Mouse (Mus musculus) hindbrain, embryonic 11.5 days (tissue): ENCODE results near the gene Prkar1b. TPM values are rescaled to one million over a fixed set of nuclear protein-coding genes. Genes with fewer than 3 reads are reported as not detected.
A peak's percentile ranks its signal among the peaks of the same experiment; 100 is the strongest.

ENCODE experiments used
- ATAC-seq: fragments of 200-750 bp; cut with Nextera tagmentation; 2 replicates; pipeline ENCODE4 v1.8.0; 2017; ENCODE audit warnings: mild to moderate bottlenecking, moderate TSS enrichment, moderate library complexity; ENCODE audit not compliant: low FRiP score
- DNase-seq: peaks from one replicate; pipeline ENCODE4 v3.0.0-alpha.2; 2015; ENCODE audit warnings: low spot score
- H3K27ac ChIP-seq: fragments of 300-500 bp; sonication (generic); 2 replicates; pipeline ENCODE4 v1.5.1; 2014; ENCODE audit warnings: mild to moderate bottlenecking, low read depth, low read length
- H3K27me3 ChIP-seq: fragments of 300-500 bp; sonication (generic); 2 replicates; pipeline ENCODE4 v1.6.1; 2014; ENCODE audit warnings: mild to moderate bottlenecking, low read length, moderate library complexity, mixed read lengths; ENCODE audit not compliant: control insufficient read depth, insufficient read depth
- H3K36me3 ChIP-seq: fragments of 300-500 bp; sonication (generic); 2 replicates; pipeline ENCODE4 v1.6.1; 2014; ENCODE audit warnings: mild to moderate bottlenecking, low read length, moderate library complexity, mixed read lengths; ENCODE audit not compliant: control insufficient read depth, insufficient read depth
- H3K4me1 ChIP-seq: fragments of 300-500 bp; sonication (generic); replicated peaks from 2 replicates; pipeline ENCODE4 v1.6.1; 2014; ENCODE audit warnings: low read length, mixed read lengths; ENCODE audit not compliant: control insufficient read depth, insufficient read depth
- H3K4me2 ChIP-seq: fragments of 300-500 bp; sonication (generic); replicated peaks from 2 replicates; pipeline ENCODE4 v1.6.1; 2014; ENCODE audit warnings: mild to moderate bottlenecking, low read depth, low read length
- H3K4me3 ChIP-seq: fragments of 300-500 bp; sonication (generic); 2 replicates; pipeline ENCODE4 v1.5.1; 2014; ENCODE audit warnings: low read depth, low read length
- H3K9ac ChIP-seq: fragments of 300-500 bp; sonication (generic); 2 replicates; pipeline ENCODE4 v1.6.1; 2014; ENCODE audit warnings: low read depth, low read length
- H3K9me3 ChIP-seq: fragments of 300-500 bp; sonication (generic); 2 replicates; pipeline ENCODE4 v1.6.1; 2016; ENCODE audit warnings: low read length; ENCODE audit not compliant: control insufficient read depth
- WGBS: fragments of 180-500 bp; shearing (Covaris S2); extraction: QIAGEN DNeasy Blood & Tissue Kit; methylation state at CpG from one replicate; pipeline ENCODE4 v1.1.7; 2014; 5-methylcytosine and 5-hydroxymethylcytosine counted together
- polyA plus RNA-seq: library from polyadenylated mRNA; unstranded; fragments of >200 nt; fragmentation: Nextera tagmentation; extraction: Ambion mirVana; gene quantifications from 2 replicates; pipeline ENCODE4 v1.2.1, GENCODE M21; 2014

Gene Prkar1b
- polyA plus RNA-seq, 1 experiment from 2014 or later, result 19.9 TPM

DNA sequence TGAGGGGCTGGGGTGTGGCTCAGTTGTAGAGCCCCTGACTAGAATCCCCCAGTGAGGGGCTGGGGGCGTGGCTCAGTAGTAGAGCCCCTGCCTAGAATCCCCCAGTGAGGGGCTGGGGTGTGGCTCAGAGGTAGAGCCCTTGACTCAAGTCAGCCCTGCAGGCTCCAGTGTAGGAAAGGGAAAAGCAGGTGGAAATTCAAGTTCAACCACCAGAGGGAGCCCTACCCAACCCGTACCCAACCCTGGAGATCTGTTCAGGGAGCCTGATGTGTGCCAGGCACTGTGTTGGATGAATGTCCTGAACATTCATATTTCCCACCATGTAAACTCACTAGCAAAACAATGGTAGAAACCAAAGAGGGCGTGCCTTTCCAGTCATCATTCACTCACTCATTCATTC is 74.7 kb downstream of the Prkar1b start:
- no peak overlapping the region for H3K4me2 ChIP-seq
- no peak overlapping the region for H3K27ac ChIP-seq
- H3K9ac ChIP-seq, result no peak overlapping the region
- H3K9me3 ChIP-seq, result no peaks in the 10 kb centered on the region
- H3K27me3 ChIP-seq, result no peaks in the 10 kb centered on the region
- H3K4me3 ChIP-seq, result no peak overlapping the region
- ATAC-seq (peak; percentile 30; the same call in 1 of the 2 replicates), DNase-seq (peak; percentile 71)
- H3K4me1 ChIP-seq, result no peaks in the 10 kb centered on the region
- H3K36me3 ChIP-seq, result no peaks in the 10 kb centered on the region
- WGBS, result 57% methylated on average over 3 of the region's 3 CpGs

GRCm38 (mm10) chr5:139073977-139074376 is 75.8 kb downstream of the Prkar1b start:
- no peak for ATAC-seq
- H3K9me3 ChIP-seq, result no peaks in the 10 kb centered on the region
- 93% methylated on average over 7 of the region's 7 CpGs for WGBS

DNA sequence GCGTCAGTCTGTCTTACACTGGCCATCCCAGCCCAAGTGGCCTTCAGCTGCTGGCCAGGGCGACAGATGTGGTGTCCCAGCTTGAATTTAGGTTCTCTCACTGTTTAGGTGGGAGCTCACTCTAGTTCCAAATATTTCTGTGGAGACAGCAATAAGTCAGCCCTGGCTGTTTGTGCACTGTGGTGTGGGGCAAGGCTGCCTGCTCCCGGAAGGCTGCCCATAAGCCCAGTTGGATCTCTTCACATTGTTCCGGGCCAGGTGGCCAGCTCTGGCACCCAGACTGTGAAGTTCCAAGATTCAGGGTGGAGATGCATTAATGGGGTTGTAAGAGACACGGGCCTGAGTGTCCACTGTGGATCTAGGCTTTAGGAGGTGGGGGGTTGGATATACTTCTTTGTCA is 76.9 kb downstream of the Prkar1b start:
- no peak overlapping the region for H3K27ac ChIP-seq
- no peak overlapping the region for H3K4me3 ChIP-seq
- no peak overlapping the region for H3K4me2 ChIP-seq
- H3K9ac ChIP-seq, result no peak overlapping the region
- no peaks in the 10 kb centered on the region for H3K27me3 ChIP-seq
- ATAC-seq (no peak), DNase-seq (no peak)
- no peaks in the 10 kb centered on the region for H3K4me1 ChIP-seq
- H3K36me3 ChIP-seq, result no peaks in the 10 kb centered on the region
- H3K9me3 ChIP-seq, result no peaks in the 10 kb centered on the region
- 95% methylated on average over 5 of the region's 5 CpGs for WGBS

More at GRCm38 (mm10) chr5:139073977-139074376, 75.8 kb downstream of the Prkar1b start:
- no peak overlapping the region for H3K27ac ChIP-seq
- no peak for DNase-seq
- no peak overlapping the region for H3K9ac ChIP-seq
- H3K4me3 ChIP-seq, result no peak overlapping the region
- H3K27me3 ChIP-seq, result no peaks in the 10 kb centered on the region
- no peaks in the 10 kb centered on the region for H3K4me1 ChIP-seq
- H3K4me2 ChIP-seq, result no peak overlapping the region
- no peaks in the 10 kb centered on the region for H3K36me3 ChIP-seq

GRCm38 (mm10) chr5:139066861-139067614 is 82.8 kb downstream of the Prkar1b start:
- no peaks in the 10 kb centered on the region for H3K36me3 ChIP-seq
- 46% methylated on average over 7 of the region's 7 CpGs for WGBS
- no peaks in the 10 kb centered on the region for H3K4me1 ChIP-seq
- no peak overlapping the region for H3K4me2 ChIP-seq
- H3K27ac ChIP-seq, result no peak overlapping the region
- ATAC-seq, result no peak
- H3K9me3 ChIP-seq, result no peaks in the 10 kb centered on the region
- H3K4me3 ChIP-seq, result no peak overlapping the region
- no peak overlapping the region for H3K9ac ChIP-seq
- DNase-seq, result no peak
- no peaks in the 10 kb centered on the region for H3K27me3 ChIP-seq

- Histone ChIP-seq H3K9me3 (no peaks in the 10 kb centered on the region), H3K9ac (no peak overlapping the region), H3K27ac (no peak overlapping the region), H3K27me3 (no peaks in the 10 kb centered on the region), H3K4me2 (no peak overlapping the region), H3K4me1 (no peaks in the 10 kb centered on the region), H3K36me3 (no peaks in the 10 kb centered on the region), H3K4me3 (no peak overlapping the region)
- DNase-seq, result no peak
- 74% methylated on average over 5 of the region's 5 CpGs for WGBS
- ATAC-seq, result no peak
Observed at GRCm38 (mm10) chr5:139064611-139065010, 85.2 kb downstream of the Prkar1b start.

DNA sequence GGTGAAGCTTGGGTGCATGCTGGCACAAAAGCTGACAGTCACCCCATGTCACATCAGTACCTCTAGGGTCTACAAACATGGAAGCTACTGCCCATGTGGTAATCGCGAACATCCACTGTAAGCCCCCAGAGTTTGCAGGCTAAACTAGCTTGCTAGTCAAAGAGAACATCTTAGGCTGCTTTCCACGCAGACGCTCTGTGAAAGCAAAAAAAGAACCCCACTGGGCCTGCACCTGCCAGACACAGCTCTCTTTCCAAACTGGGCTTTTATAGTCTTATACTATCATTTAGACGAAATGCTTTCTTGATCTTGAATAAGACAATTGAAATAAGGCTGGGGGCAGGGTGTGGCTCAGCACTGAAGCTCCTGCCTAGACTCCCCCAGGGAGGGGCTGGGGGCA is 88.1 kb downstream of the Prkar1b start:
- Histone ChIP-seq H3K9me3 (no peaks in the 10 kb centered on the region), H3K4me2 (no peak overlapping the region), H3K9ac (no peak overlapping the region), H3K36me3 (no peaks in the 10 kb centered on the region), H3K27me3 (no peaks in the 10 kb centered on the region), H3K27ac (no peak overlapping the region), H3K4me1 (no peaks in the 10 kb centered on the region), H3K4me3 (no peak overlapping the region)
- DNase-seq (no peak), ATAC-seq (no peak)
- WGBS, result 82% methylated on average over 5 of the region's 5 CpGs

DNA sequence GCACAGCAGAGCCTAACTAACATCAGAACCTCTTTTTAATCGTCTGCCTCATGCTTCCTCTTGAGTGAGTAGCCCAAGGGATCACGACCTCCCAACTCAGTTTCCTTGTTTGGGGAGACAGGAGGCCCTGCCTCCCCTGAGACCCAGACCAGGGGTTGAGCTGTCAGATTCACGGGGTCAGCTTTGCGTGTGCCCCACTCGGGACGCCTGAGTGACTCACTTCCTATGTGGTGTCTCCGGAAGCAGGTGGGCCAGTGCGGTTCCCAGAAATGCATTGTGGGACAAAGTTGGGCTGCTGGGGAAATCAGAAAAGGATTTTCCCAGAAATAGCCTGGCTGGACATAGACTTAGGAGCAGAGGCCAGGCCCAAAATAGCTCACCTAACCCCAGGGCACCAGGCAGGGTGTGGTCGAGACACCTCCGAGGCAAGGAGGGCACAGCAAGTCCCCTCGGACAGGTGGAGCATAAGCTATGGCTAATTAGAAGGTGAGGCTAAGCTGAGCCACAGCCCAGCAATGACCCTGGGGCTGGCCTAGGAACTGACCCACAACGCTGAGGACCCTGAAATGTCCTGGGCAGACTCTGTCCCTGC is 89.2 kb downstream of the Prkar1b start:
- DNase-seq, result no peak
- no peak for ATAC-seq
- no peak overlapping the region for H3K9ac ChIP-seq
- H3K4me1 ChIP-seq, result no peaks in the 10 kb centered on the region
- no peaks in the 10 kb centered on the region for H3K27me3 ChIP-seq
- H3K4me3 ChIP-seq, result no peak overlapping the region
- no peaks in the 10 kb centered on the region for H3K36me3 ChIP-seq
- H3K4me2 ChIP-seq, result no peak overlapping the region
- H3K9me3 ChIP-seq, result no peaks in the 10 kb centered on the region
- WGBS, result 76% methylated on average over 12 of the region's 12 CpGs
- H3K27ac ChIP-seq, result no peak overlapping the region

- no peak overlapping the region for H3K27ac ChIP-seq
- H3K27me3 ChIP-seq, result no peaks in the 10 kb centered on the region
- no peaks in the 10 kb centered on the region for H3K36me3 ChIP-seq
- 88% methylated on average over 10 of the region's 10 CpGs for WGBS
- H3K4me2 ChIP-seq, result no peak overlapping the region
- ATAC-seq (no peak), DNase-seq (no peak)
- H3K4me1 ChIP-seq, result no peaks in the 10 kb centered on the region
- no peaks in the 10 kb centered on the region for H3K9me3 ChIP-seq
- no peak overlapping the region for H3K4me3 ChIP-seq
- H3K9ac ChIP-seq, result no peak overlapping the region
Observed at GRCm38 (mm10) chr5:139053176-139053575, 96.6 kb downstream of the Prkar1b start.

- H3K4me3 ChIP-seq, result no peak overlapping the region
- DNase-seq, result no peak
- 87% methylated on average over 18 of the region's 18 CpGs for WGBS
- no peaks in the 10 kb centered on the region for H3K9me3 ChIP-seq
- ATAC-seq, result no peak
- no peak overlapping the region for H3K4me2 ChIP-seq
- H3K27ac ChIP-seq, result no peak overlapping the region
- no peak overlapping the region for H3K9ac ChIP-seq
- no peaks in the 10 kb centered on the region for H3K4me1 ChIP-seq
- no peaks in the 10 kb centered on the region for H3K36me3 ChIP-seq
- H3K27me3 ChIP-seq, result no peaks in the 10 kb centered on the region
Observed at GRCm38 (mm10) chr5:139051276-139051675, 98.5 kb downstream of the Prkar1b start.
